Mouse (Mus musculus) testis, postnatal 10 days (tissue): ENCODE measurements around the gene Slc10a3.
"Not testable (repeated sequence)": the region's sequence is repeated elsewhere in the genome, so short reads cannot be mapped to it uniquely, and the experiment has no call there.

Experiments used
- DNase-seq: peaks from one replicate; pipeline ENCODE4 v3.0.0; 2021; ENCODE audit warnings: low spot score

Slc10a3 gene

GRCm38 (mm10) chrX:74372888-74373549 is at the start of gene Slc10a3, which contains the start of gene Ubl4a:
TSS of gene Slc10a3 (minus strand) at chrX:74373349.
TSS of gene Ubl4a (minus strand) at chrX:74373218.
- peak; percentile 90 for DNase-seq

DNA sequence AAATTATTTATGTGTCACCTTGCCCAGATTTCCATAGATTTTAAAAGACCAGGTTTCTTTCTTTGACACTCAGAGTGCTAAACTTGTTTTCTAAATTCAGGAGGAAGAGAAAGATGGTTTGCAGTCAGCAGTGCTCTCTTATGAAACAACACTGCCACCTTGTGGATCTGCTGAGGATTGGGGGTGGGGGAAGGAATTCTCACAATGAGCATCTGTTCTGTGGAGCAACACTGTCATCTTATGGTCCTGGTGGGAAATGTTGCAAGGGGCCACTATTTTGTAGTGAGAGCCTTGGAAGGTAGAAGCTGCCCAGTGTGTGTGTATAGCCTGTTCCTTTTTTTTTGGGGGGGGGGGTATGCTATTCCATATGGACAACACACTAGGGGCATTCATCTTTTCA is 40.2 kb upstream of the Slc10a3 start:
- peak; percentile 60 for DNase-seq

DNA sequence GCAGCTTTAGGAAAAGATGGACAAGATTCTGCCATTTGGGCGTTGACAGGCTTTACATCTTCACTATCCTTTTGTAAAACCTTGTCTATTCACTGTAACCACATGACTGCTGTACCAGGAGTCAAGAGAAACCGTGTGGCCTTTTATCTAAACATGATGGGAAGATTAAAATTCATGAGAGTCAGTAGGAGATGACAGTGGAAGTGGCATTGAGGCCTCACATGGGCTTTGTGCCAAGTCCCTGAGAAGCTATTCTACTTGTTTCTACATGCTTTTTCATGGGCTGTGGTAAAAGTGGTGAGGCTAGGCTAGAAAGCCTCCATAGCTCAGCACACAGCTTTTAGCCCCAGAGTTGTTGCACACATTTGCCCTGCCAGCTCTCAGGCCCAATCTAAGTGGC is 35.2 kb upstream of the Slc10a3 start:
- no peak for DNase-seq

DNA sequence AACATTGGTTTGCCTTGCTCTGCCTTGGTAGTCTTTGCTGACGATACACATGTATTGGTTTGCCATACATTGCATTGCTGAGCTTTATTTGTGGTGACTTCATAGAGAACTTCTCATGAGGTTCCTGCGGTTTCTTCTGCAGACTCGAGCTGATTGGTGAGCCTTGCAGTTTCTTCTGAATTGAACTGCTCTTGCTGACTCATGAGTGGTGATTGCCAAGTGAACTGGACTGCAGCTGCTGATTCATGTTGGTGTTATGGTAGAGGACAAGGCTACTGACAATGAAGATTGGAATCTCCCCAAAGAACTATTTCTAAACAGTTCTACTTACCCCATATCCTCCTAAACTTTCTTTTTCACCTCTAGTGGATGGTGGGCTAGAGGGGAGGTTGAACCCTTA is 27.0 kb upstream of the Slc10a3 start:
- DNase-seq, result no peak

DNA sequence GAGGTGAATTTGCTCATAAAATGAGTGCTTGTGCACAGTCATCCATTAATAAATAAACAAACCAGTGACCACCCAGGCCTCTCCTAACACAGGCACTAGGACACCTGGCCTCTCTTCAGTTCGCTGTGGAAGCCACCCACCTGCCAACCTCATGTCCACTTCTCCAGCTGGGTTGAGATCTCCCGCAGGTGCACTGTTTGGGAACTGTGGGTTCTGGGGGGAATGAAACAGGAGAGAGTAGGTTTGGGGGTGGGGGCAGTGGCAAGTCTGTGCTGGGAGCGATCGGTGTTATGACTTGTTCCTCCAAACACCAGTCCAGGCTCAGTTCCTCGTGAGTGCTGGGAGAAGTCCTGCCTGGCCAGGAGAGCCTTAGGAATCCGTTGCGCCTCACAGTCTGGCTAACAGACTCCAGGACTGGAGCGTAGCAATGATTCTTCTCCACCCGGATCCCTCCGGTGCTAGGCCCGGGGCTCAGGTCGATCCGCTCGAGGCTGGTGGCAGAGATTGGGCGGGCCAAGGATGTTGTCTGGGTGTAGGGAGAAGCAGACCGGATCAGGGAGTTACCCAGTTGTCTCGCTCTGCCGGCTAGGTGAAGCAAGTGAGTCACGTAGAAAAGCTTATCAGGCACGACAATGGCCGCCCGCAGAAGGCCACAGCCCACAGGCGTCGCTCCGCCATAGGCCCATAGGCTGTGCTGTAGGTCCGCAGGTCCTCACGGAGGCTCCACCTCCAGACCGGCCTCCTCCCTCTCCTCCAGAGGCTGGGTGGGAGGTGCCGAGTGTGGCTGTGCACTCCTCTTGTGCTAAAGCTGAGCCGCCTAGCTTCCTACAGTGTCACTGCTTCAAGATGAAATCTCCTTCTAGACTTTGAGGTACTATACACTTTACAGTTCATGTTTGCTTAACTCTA is 19.6 kb upstream of the Slc10a3 start, which contains the start of the genes Fam3a and Ikbkg:
Fam3a (minus strand) TSS at position 738 of the 909 bp plus-strand sequence.
Ikbkg (plus strand) TSS at position 756 of the 909 bp plus-strand sequence.
- peak; percentile 79 for DNase-seq

- no peak for DNase-seq
Measured at GRCm38 (mm10) chrX:74388153-74388552, 15.0 kb upstream of the Slc10a3 start.

DNA sequence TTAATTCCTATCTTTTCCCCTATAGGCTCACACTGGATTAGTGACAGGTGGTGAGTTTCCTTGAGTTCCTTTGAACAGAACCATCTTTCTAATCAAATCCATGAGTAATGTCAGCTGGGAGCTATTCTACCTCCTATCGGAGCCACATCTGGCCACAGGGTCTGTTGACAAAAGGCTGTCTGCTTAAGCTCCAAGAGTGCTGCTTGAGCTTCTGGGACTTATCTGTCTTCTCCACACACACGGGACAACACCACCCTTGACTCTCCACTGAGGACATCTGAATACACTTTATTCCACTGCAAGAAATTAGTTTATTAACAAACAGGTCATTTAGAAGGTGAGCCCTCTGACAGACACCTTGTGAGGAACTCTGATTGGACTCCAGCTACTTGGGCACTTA is 11.3 kb upstream of the Slc10a3 start:
- no peak for DNase-seq

- DNase-seq, result peak; percentile 78
Measured at GRCm38 (mm10) chrX:74368209-74368909, 4.8 kb downstream of the Slc10a3 start.

DNA sequence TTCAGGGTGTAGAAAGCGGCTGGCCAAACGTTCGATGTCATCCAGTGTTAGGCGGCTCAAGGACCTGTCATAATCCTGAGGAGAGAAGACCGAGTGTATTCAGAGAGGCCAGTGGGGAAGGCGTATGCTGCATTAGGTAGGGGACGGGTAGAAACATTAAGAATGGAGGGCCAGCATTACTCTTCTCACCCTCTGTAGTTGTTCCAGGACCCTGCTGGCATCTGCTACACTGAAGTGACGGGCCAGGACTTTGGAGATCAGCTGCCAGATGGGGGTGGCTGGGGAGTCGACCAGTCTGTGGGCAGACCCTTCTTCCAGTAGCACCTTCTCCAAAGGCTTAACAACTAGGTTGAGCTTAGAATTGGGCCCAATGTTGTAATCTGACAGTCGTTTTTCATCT is 5.6 kb downstream of the Slc10a3 start:
- DNase-seq, result no peak

GRCm38 (mm10) chrX:74359171-74359570 is 14.0 kb downstream of the Slc10a3 start:
- no peak for DNase-seq

- DNase-seq, result not testable (repeated sequence)
Measured at GRCm38 (mm10) chrX:74357069-74357468, 16.1 kb downstream of the Slc10a3 start.

DNA sequence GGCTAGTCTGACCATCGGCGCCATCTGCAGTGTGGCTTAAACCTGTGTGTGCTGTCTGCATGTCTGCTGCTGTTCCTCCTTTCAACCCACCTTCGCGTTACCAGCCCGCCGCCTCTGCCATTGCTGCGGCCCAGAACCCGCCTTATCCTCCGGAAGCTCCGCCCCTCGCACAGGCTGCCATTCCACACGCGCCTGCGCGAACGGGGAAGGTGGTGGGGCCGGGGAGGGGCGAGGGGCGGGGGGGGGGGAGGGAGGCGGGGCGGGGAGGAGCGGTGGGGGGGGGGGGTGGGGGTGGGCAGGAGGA is 19.7 kb downstream of the Slc10a3 start, which contains the start of gene Lage3:
Lage3 (minus strand) TSS at position 152 of the 304 bp plus-strand sequence.
- peak; percentile 86 for DNase-seq

GRCm38 (mm10) chrX:74352645-74353466 is 20.3 kb downstream of the Slc10a3 start:
- no peak for DNase-seq

- DNase-seq, result no peak
Measured at GRCm38 (mm10) chrX:74330166-74330930, 42.8 kb downstream of the Slc10a3 start.

- no peak for DNase-seq
Measured at GRCm38 (mm10) chrX:74329215-74329671, 43.9 kb downstream of the Slc10a3 start.

GRCm38 (mm10) chrX:74328725-74329161 is 44.4 kb downstream of the Slc10a3 start, which contains the start of gene Plxna3:
TSS of gene Plxna3 (plus strand) at chrX:74329066.
- DNase-seq, result peak; percentile 80
